Mouse (Mus musculus) heart, adult 11 months (tissue): ENCODE measurements around the gene Best1.

Experiments used
- DNase-seq: peaks from one replicate; pipeline ENCODE4 v3.0.0; 2022

Gene Best1

DNA sequence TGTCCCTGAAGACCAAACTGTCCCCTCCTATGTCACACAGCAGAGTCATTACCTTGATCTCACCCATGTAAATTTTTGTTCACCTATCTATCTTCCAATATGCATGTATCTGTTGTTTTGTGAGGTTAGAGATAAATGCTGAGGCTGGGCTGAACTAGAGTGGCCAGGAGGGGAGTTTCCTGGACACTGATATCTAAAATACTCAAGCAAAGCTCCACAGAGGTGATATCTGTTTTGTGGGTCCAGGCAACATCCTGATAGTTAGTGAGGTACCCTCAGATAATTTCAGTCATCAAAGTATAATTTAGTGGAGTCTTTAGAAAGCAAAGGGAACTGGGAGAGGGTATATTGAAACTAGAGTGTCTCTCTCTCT, 11.6 kb downstream of the Best1 start:
- DNase-seq, result no peak

- peak; percentile 94 for DNase-seq
These were observed 12.1 kb downstream of the Best1 start for GRCm38 (mm10) chr19:9989171-9989883.

GRCm38 (mm10) chr19:9987593-9987992, 13.8 kb downstream of the Best1 start:
- DNase-seq, result peak; percentile 85

GRCm38 (mm10) chr19:9987192-9987591, 14.2 kb downstream of the Best1 start:
- DNase-seq, result no peak

- peak; percentile 83 for DNase-seq
These were observed 15.5 kb downstream of the Best1 start for GRCm38 (mm10) chr19:9985900-9986421.

- DNase-seq, result peak; percentile 88
These were observed 16.1 kb downstream of the Best1 start for GRCm38 (mm10) chr19:9985190-9985899.

DNA sequence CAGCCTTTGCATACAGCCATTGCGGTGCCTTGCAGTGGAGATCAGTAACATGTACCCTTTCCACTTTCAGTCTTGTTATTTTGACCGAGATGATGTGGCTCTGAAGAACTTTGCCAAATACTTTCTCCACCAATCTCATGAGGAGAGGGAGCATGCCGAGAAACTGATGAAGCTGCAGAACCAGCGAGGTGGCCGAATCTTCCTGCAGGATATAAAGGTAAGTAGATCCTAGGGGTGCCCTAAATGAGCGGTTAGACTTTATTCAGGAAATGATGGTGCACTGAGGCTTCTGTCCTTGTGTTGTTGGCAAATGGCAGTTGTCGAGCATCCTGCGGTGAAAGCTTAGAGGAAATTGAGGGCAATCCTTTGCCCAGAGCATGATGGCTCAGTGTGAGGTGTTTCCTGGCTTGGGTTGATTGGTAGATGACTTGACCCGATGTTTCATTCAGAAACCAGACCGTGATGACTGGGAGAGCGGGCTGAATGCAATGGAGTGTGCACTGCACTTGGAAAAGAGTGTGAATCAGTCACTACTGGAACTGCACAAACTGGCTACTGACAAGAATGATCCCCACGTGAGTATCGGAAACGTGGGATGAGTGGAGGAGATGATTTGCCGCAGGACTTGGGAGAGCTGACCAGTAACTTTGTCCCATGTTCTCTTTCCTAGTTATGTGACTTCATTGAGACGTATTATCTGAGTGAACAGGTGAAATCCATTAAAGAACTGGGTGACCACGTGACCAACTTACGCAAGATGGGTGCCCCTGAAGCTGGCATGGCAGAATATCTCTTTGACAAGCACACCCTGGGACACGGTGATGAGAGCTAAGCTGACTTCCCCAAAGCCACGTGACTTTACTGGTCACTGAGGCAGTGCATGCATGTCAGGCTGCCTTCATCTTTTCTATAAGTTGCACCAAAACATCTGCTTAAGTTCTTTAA, 17.1 kb downstream of the Best1 start:
- peak; percentile 91 for DNase-seq

GRCm38 (mm10) chr19:9982852-9983542, 18.4 kb downstream of the Best1 start:
- no peak for DNase-seq

- peak; percentile 100 for DNase-seq
These were observed 19.1 kb downstream of the Best1 start for GRCm38 (mm10) chr19:9982151-9982851.

- DNase-seq, result no peak
These were observed 19.8 kb downstream of the Best1 start for GRCm38 (mm10) chr19:9981621-9982020.

DNA sequence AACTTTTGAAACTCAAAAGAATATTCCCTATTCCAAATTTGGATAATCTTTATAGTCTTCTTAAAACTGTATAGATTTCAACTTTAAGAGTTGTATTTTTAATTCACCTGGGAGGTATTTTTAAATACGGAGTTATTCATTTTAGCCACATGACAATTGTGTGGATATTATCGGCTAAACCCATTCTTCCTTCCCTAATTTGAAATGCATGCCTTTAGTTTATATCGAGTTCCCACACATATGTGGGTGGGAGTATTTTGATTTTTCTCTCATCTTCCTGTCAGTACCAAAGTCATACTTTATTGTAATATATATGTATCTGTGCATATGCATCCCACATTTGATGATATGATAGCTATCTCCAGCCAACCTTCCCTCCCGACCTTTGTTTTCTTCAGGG, 21.2 kb downstream of the Best1 start, which contains the start of gene Fth1:
TSS of gene Fth1 (plus strand) at position 341 of the 400 bp plus-strand sequence.
- no peak for DNase-seq

- peak; percentile 85 for DNase-seq
These were observed 22.3 kb downstream of the Best1 start for GRCm38 (mm10) chr19:9979156-9979555.

GRCm38 (mm10) chr19:9978431-9978951, 22.9 kb downstream of the Best1 start:
- peak; percentile 99 for DNase-seq

- peak; percentile 90 for DNase-seq
These were observed 24.3 kb downstream of the Best1 start for GRCm38 (mm10) chr19:9977085-9977484.

- DNase-seq, result peak; percentile 98
These were observed 26.6 kb downstream of the Best1 start for GRCm38 (mm10) chr19:9974853-9975252.

DNA sequence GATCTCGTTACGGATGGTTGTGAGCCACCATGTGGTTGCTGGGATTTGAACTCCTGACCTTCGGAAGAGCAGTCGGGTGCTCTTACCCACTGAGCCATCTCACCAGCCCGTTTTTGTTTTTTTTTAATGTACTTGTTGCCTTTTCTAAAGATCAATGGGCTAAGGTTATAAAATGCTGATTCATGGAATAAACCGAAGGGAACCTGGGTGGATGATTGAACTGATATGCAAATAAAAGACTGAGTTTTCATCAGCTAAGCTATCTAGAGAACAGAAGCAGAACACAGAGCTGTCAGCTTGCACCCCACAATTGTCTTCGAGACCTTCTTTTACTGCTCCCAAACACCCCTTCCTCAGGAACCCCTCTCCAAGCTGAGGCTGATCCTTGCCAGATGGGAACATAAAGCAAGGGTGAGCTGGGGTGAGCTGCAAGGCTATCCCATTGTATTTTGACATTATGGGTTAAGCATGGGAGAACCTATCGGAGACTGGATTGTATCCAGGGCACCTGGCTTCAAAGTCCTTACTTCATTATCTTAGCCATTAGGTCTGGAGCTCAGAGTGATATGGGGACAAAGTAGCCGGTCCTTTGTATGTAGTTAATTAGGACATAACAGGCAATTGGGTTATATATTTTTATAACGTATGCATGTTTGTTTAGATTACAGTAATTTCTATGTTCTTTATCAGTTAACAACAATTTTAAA, 33.2 kb downstream of the Best1 start:
- DNase-seq, result no peak

- peak; percentile 94 for DNase-seq
These were observed 35.2 kb downstream of the Best1 start for GRCm38 (mm10) chr19:9966096-9966867.

GRCm38 (mm10) chr19:9964205-9964916, 37.1 kb downstream of the Best1 start:
- DNase-seq, result peak; percentile 89

GRCm38 (mm10) chr19:9960769-9961168, 40.7 kb downstream of the Best1 start:
- no peak for DNase-seq
